Mouse (Mus musculus): Measurements from ENCODE around the gene Medag. TPM values are rescaled to one million over a fixed set of nuclear protein-coding genes. Genes with fewer than 3 reads are reported as not detected.

Gene Medag
- total RNA-seq, 1 experiment from 2014 or later = 1.9 TPM

DNA sequence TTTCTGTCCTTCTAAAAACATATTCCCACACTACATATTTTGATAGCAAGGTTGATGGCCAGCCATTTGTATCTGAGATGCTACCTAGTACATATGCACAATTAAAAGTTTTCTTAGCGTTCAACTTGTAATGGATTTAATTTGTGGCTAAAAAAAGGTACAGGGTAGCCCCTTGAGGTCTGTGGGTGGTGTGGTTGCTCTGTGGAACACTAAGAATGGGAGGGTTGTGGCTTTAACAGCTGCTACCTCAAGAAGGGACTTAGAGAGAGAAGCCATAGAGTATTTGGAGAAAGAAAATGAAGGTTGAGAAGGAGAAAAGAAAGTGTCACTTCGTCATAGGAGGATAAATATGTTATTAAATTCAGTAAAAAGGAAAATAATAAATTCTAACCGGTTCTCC, 19.4 kb downstream of the Medag start:
- DNase-seq = no peak

GRCm38 (mm10) chr5:149433618-149434017, 22.1 kb downstream of the Medag start:
- no peak for DNase-seq

GRCm38 (mm10) chr5:149434141-149434690, 22.7 kb downstream of the Medag start:
- no peak for DNase-seq

- DNase-seq = no peak
Measured at GRCm38 (mm10) chr5:149436541-149436940, 25.0 kb downstream of the Medag start.

DNA sequence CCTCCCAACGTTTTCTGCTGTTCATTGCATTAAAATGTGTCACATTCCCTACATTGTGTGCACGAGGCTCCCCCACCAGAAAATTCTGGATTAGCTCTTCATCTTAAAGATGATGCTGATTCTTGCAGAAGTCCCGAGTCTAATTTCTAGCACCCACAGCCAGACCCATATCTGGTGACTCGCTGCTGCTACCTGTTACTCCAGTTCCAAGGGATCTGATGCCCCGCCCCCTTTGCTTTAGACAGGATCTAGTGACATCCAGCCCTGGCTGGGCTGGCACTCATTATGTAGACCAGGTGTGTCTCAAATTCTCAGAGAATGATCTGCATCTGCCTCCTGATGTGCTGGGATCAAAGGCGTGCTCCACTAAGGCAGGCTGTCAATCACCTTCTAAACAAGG, 25.6 kb downstream of the Medag start:
- DNase-seq = no peak

- peak; percentile 58 for DNase-seq
Measured at GRCm38 (mm10) chr5:149439531-149440179, 28.1 kb downstream of the Medag start, which contains the start of gene Tex26. Gene Tex26 (plus strand): TSS chr5:149439660.

- peak; percentile 45 for DNase-seq
Measured at GRCm38 (mm10) chr5:149440180-149440573, 28.6 kb downstream of the Medag start.

GRCm38 (mm10) chr5:149441646-149442276, 30.2 kb downstream of the Medag start:
- no peak for DNase-seq

DNA sequence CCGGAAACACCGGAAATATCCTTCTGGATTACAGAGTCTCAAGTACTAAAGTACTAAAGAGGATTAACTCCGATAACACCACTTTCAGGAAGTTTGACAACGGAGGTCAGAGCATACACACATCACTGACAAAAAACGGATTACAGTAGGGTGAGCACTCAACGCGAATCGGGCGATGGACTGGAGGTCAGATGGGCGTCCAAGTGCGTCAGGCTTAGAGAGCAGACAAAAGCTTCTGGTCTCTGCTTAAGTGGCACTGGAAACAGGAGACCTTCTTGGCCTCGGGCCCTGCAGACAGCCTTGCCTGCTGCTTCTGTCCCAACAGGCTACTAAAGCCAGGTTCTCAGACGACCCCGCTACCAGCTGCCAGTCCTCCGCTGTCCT, 30.7 kb downstream of the Medag start:
- DNase-seq = no peak

- no peak for DNase-seq
Measured at GRCm38 (mm10) chr5:149444451-149444850, 32.9 kb downstream of the Medag start.

DNA sequence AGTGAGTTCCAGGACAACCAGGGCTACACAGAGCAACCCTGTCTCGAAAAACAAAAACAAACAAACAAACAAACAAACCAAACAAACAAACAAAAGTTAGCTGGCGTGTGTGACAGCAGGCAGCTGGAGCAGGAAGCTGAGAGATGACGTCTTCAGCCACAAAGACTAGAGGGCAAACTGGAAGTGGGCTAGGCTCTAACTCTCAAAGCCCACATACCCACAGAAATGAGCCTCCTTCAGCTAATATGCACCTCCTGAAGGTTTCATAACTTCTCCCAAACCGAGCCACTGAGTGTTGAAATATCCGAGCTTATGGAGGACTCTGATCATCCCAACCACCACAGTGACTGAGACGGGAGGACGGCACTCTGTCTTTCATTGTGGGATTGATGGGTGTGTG, 34.9 kb downstream of the Medag start:
- DNase-seq = no peak

GRCm38 (mm10) chr5:149447733-149448132, 36.2 kb downstream of the Medag start:
- DNase-seq = no peak

GRCm38 (mm10) chr5:149449406-149449805, 37.9 kb downstream of the Medag start:
- DNase-seq = no peak

- DNase-seq = no peak
Measured at GRCm38 (mm10) chr5:149451209-149451681, 39.7 kb downstream of the Medag start.

- DNase-seq = peak; percentile 78
Measured at GRCm38 (mm10) chr5:149454281-149454680, 42.7 kb downstream of the Medag start.

DNA sequence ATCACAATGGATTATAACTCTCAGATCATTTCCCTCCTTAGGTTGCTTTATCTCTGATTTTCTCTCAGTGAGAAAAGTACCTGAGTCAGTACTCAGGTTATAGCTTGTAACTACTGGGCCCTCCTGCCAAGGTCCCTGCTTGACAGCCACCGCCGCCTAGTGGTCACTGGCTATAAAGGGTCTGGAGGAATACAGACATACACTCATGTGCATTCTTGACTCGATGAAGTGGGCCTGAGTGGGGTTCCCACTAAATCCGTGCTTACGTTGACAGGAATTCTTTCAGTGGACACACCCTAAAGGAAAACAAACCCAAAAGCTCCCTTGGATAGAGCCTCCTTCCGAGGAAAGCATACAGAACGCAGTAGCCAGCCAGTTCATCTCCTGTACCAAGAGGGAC, 45.0 kb downstream of the Medag start:
- DNase-seq = no peak

DNA sequence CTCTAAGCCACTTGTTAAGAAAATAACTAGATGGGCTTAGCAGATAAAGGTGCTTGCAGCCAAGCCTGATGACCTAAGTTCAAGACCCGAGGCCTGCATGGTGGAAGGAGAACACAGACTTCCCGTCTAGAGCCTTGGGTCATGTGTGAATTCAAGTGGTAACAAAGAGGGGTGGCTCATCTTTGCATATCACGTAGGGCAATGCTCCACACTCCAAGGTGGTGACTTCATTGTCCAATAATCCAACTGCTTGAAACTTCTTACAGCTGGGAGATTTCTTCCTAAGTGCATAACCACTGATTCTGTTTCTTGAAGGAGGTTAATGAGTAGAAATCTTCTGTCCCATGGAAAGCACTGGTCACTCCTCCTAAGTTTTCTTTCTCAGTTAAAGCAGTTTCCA, 50.5 kb downstream of the Medag start:
- no peak for DNase-seq

- no peak for DNase-seq
Measured at GRCm38 (mm10) chr5:149465305-149465704, 53.8 kb downstream of the Medag start.

- DNase-seq = no peak
Measured at GRCm38 (mm10) chr5:149474142-149474541, 62.6 kb downstream of the Medag start.

DNA sequence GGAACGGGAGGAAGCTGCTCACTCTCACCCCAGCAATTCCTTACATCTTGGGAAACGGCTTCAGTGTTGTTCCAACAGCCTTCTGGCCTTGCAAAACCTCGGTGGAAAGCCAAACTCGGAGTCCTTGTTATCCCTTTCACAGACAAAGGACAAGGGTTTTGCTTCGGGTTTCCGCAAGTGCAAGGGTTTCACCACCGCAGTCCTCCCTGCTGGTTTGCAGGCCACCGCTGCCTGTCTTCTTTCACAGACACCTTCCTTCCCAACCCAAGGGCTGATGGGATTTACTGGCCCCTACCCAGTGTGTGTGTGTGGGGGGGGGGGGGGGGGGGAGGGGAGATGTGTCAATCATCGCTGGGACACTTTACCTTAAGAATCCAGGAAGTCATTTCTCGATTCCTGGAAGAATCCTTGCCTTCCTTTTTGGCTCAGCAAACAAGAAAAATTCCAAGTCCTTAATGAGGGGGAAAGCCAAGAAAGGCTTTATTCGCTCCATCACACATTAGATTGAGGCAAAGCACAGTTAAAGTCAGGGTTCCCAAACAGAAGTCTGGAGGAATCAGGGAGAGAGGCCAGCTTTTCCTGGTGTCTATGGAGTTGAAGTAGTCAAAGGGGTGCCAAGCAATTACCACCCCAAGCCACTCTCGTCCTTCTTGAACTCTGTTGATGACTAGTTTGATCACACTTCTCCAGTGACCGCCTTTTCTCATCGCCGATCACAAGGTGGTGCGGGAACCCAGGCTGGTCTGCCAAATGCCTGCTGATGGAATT, 63.3 kb downstream of the Medag start:
- no peak for DNase-seq

Data from adrenal gland, postnatal 25 days (tissue).